Mouse (Mus musculus) erythroblast, embryonic 14.5 days (primary cell): ENCODE measurements at regions not wholly inside any gene's neighbourhood (a gene's known extent, or its start where the extent isn't known, plus 50 kb on each side); places are given as distances from the start of the nearest gene placed in this dataset.

Experiments used
- GATA1 ChIP-seq: IDR thresholded peaks from 2 replicates; pipeline ENCODE4 v1.6.1; 2012; ENCODE audit warnings: low read length, inconsistent platforms, mixed read lengths
- TAL1 ChIP-seq: IDR thresholded peaks from 3 replicates; pipeline ENCODE4 v1.6.1; 2012; ENCODE audit warnings: low read length, inconsistent platforms, mixed read lengths

GRCm38 (mm10) chr3:21671885-21672284 lies 404.6 kb upstream of the Tbl1xr1 start:
- TF ChIP-seq TAL1 (no peak), GATA1 (no peak)
